ENCODE assay signal across 8 mouse cellular contexts in the genomic region with DNA sequence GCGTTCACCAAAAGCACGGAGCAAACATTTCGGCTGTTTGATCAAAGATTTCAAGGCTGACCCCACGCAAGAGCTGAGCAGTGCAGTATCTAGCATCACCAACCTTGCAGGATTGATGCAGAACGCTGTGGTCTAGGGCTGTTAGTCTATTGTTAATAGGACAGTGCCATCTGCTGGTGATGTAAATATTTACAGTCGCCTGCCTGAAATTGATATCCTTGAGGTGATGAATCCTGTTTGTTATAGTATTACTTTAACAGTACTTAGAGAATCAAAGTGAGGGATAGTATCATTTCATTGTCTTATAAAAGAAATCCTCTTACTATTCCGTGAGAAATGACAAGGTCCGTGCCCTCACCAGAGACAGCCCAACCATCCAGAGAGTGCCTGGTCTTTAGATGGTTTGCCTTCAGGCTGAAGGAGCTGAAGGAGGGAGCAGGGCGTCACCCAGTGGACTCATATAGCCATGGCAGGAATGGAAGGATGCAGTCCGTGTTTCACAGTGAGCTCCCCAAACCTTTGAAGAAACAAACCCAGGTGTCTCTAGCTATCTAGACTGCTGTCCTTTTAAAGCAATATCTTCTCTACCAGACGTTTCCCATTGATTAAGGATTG.
A peak's percentile ranks its signal among the peaks of the same experiment; 100 is the strongest.
DNase-seq lines count a peak whose midpoint lies in the region; ATAC-seq lines count a peak whose summit lies in the region.

No protein-coding gene starts in this region.

- DNase-seq in CD4-positive, CD25-positive, alpha-beta regulatory T cell, adult 2 months (ENCODE audit: low read depth, low spot score) = peak; percentile 82
- DNase-seq in adrenal gland, postnatal 14 days = peak; percentile 67
- DNase-seq in kidney, postnatal 10 days = peak; percentile 79
- peak; percentile 9 to 37 for DNase-seq in lung, adult 18-20 months
- DNase-seq in ovary, postnatal 10 days (ENCODE audit: low spot score) = peak; percentile 20
- peak; percentile 33 to 74 for DNase-seq in thymus, postnatal 10 days (ENCODE audit: low spot score in 2 of 2)

- 13% methylated on average over 11 of the region's 11 CpGs for WGBS in embryonic facial prominence, embryonic 12.5 days
- WGBS in heart, embryonic 15.5 days = 8% methylated on average over 11 of the region's 11 CpGs

- no peak overlapping the region for H3K9ac ChIP-seq in embryonic facial prominence, embryonic 12.5 days
- no peak overlapping the region for H3K9ac ChIP-seq in heart, embryonic 15.5 days

- no peak overlapping the region for H3K4me3 ChIP-seq in embryonic facial prominence, embryonic 12.5 days
- H3K4me3 ChIP-seq in heart, embryonic 15.5 days = no peak overlapping the region

- H3K36me3 ChIP-seq in embryonic facial prominence, embryonic 12.5 days = no peaks in the 10 kb centered on the region
- no peaks in the 10 kb centered on the region for H3K36me3 ChIP-seq in heart, embryonic 15.5 days

- H3K9me3 ChIP-seq in embryonic facial prominence, embryonic 12.5 days = no peaks in the 10 kb centered on the region
- H3K9me3 ChIP-seq in heart, embryonic 15.5 days (replicated peaks) = no peaks in the 10 kb centered on the region

- H3K27ac ChIP-seq in embryonic facial prominence, embryonic 12.5 days = no peak overlapping the region
- no peak overlapping the region for H3K27ac ChIP-seq in heart, embryonic 15.5 days

- ATAC-seq in embryonic facial prominence, embryonic 12.5 days (ENCODE audit: insufficient number of reproducible peaks, insufficient read depth, low FRiP score, low TSS enrichment) = peak; percentile 84; the same call in 1 of the 2 replicates
- ATAC-seq in heart, embryonic 15.5 days (replicated peaks; ENCODE audit: insufficient number of reproducible peaks, insufficient read depth, low FRiP score, low read depth) = 0 out of 2 replicates have a peak, but pooled peaks have one; percentile 47

- H3K27me3 ChIP-seq in embryonic facial prominence, embryonic 12.5 days = no peaks in the 10 kb centered on the region
- no peaks in the 10 kb centered on the region for H3K27me3 ChIP-seq in heart, embryonic 15.5 days

- H3K4me2 ChIP-seq in embryonic facial prominence, embryonic 12.5 days (replicated peaks) = no peak overlapping the region
- no peak overlapping the region for H3K4me2 ChIP-seq in heart, embryonic 15.5 days

- no peaks in the 10 kb centered on the region for H3K4me1 ChIP-seq in embryonic facial prominence, embryonic 12.5 days
- H3K4me1 ChIP-seq in heart, embryonic 15.5 days (replicated peaks) = no peaks in the 10 kb centered on the region; the same call in 1 of the 2 replicates

Comparison
In these comparisons a context has a peak if more than half of its experiments do, and no peak if none do; other contexts are left out.
1. DNase-seq: peak in every context shown above with its lines; median percentile 82 in CD4-positive, CD25-positive, alpha-beta regulatory T cell, adult 2 months; 79 in kidney, postnatal 10 days; 67 in adrenal gland, postnatal 14 days; 54 in thymus, postnatal 10 days; 23 in lung, adult 18-20 months; 20 in ovary, postnatal 10 days.